Mouse (Mus musculus): ENCODE results near the gene Ndufv1. TPM values are rescaled to one million over a fixed set of nuclear protein-coding genes. Genes with fewer than 3 reads are reported as not detected.
A peak's percentile ranks its signal among the peaks of the same experiment; 100 is the strongest.

The Ndufv1 gene
- polyA plus RNA-seq, 1 experiment from 2014 or later = 618 TPM

DNA sequence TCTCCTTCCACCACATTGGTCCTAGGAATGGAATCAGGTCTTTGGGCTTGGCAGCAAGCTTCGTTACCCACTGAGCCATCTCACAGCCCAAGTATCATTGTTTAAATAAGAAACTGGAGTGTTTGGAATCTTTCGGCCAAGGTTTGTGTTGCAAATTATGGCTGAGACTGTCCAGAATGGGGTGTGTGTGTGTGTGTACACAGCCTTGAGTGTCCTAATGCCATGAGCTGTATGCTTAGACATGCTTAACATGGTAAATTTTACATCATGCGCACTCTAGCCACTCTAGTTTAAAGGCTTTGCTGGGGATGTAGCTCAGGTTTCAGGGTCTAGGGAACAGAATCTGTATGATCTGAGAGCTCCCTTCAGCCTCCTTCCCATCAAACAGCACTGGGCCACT, 17.1 kb downstream of the Ndufv1 start:
- H3K27me3 ChIP-seq (ENCODE audit: control insufficient read depth, insufficient read depth, low read length) = peaks cover 5% of the 10 kb centered on the region; the same call in 1 of the 2 replicates
- no peak overlapping the region for H3K4me2 ChIP-seq (ENCODE audit: low read depth, low read length)
- no peaks in the 10 kb centered on the region for H3K9me3 ChIP-seq (replicated peaks; ENCODE audit: control insufficient read depth, low read length)
- no peak for ATAC-seq (replicated peaks; ENCODE audit: extremely low read depth, insufficient read depth, low FRiP score)
- H3K4me1 ChIP-seq (ENCODE audit: control insufficient read depth, insufficient read depth, low read length) = peaks cover 5% of the 10 kb centered on the region
- 82% methylated on average over 3 of the region's 3 CpGs for WGBS
- no peak overlapping the region for H3K4me3 ChIP-seq (ENCODE audit: low read length)
- H3K9ac ChIP-seq (ENCODE audit: low read length) = no peak overlapping the region
- no peak overlapping the region for H3K27ac ChIP-seq (ENCODE audit: low read length)
- no peaks in the 10 kb centered on the region for H3K36me3 ChIP-seq (ENCODE audit: control insufficient read depth, insufficient read depth)

DNA sequence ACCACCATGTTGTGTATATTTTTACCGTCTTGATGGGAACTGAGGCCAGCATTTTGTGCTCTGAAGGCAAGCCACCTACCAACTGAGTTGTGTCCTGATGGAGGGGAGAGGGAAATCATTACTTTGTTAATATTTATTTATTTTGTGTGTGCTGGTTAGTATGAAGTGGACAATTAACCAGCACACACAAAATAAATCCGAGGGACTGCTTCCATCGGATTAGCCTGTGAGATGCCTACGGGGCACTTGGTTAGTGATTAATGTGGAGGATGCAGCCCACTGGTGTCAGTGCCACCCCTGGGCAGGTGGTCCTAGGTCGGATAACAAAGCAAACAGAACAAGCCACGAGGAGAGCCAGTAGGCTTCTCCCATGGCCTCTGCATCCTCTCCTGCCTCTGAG, 17.7 kb downstream of the Ndufv1 start:
- Histone ChIP-seq H3K27me3 (ENCODE audit: control insufficient read depth, insufficient read depth, low read length) (peaks cover 5% of the 10 kb centered on the region; the same call in 1 of the 2 replicates), H3K4me3 (ENCODE audit: low read length) (no peak overlapping the region), H3K27ac (ENCODE audit: low read length) (no peak overlapping the region), H3K9ac (ENCODE audit: low read length) (no peak overlapping the region), H3K36me3 (ENCODE audit: control insufficient read depth, insufficient read depth) (no peaks in the 10 kb centered on the region), H3K4me1 (ENCODE audit: control insufficient read depth, insufficient read depth, low read length) (peaks cover 5% of the 10 kb centered on the region), H3K9me3 (replicated peaks; ENCODE audit: control insufficient read depth, low read length) (no peaks in the 10 kb centered on the region), H3K4me2 (ENCODE audit: low read depth, low read length) (no peak overlapping the region)
- 74% methylated on average over 6 of the region's 6 CpGs for WGBS
- no peak for ATAC-seq (replicated peaks; ENCODE audit: extremely low read depth, insufficient read depth, low FRiP score)

DNA sequence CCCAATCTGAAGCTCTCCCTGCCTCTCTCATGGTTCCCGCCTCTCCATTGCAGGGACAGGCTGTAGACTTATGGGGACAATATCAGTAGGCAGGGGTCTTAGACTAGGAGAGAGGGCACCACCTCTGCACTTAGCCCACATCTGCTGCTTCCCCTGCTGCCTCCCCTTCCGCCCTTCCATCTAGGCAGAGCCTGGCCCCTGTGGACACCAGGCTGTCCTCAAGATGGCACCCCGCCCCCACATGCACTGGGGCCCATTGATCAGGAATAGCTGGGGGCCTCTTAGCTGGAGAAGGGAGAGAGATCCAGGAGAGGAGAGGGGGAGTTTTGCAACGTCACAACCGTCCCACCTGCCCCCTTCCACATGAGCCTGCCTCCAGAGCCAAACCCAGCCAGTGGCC, 20.2 kb downstream of the Ndufv1 start, which contains the start of gene Tbx10:
Gene Tbx10 (plus strand): TSS at position 337 of the 400 bp plus-strand sequence.
- no peak within 1 kb of the TSS for H3K9ac ChIP-seq (ENCODE audit: low read length)
- peaks cover 5% of the 10 kb centered on the region; the same call in 1 of the 2 replicates for H3K27me3 ChIP-seq (ENCODE audit: control insufficient read depth, insufficient read depth, low read length)
- H3K4me1 ChIP-seq (ENCODE audit: control insufficient read depth, insufficient read depth, low read length) = no peaks in the 10 kb centered on the region
- H3K36me3 ChIP-seq (ENCODE audit: control insufficient read depth, insufficient read depth) = 0 out of 2 replicates have a peak, but pooled peaks cover 4% of the 10 kb centered on the region
- no peak within 1 kb of the TSS for H3K4me2 ChIP-seq (ENCODE audit: low read depth, low read length)
- H3K4me3 ChIP-seq (ENCODE audit: low read length) = no peak within 1 kb of the TSS
- WGBS = 58% methylated on average over 5 of the region's 5 CpGs
- no peak for ATAC-seq (replicated peaks; ENCODE audit: extremely low read depth, insufficient read depth, low FRiP score)
- H3K9me3 ChIP-seq (replicated peaks; ENCODE audit: control insufficient read depth, low read length) = no peaks in the 10 kb centered on the region
- no peak within 1 kb of the TSS for H3K27ac ChIP-seq (ENCODE audit: low read length)

DNA sequence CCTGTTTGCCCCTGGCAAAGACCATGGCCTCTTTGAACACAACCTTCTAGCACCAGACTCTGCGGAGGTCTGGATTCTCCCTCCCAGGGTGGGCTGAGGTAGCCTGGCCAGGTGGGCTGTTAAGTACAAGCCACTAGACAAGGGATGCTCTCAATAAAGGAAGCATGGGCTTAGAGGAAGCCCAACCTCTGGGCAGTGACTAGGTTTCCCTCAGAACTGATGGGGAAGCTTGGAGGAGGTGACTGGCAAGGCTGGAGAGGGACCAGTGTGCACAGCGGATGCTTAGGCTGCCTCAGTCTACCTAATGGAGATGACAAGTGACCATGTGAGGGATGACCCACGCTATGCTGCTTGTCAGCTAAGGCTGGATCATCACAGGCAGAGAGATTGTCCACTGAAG, 20.6 kb downstream of the Ndufv1 start:
- Histone ChIP-seq H3K9ac (ENCODE audit: low read length) (no peak overlapping the region), H3K4me3 (ENCODE audit: low read length) (no peak overlapping the region), H3K4me1 (ENCODE audit: control insufficient read depth, insufficient read depth, low read length) (peaks cover 2% of the 10 kb centered on the region), H3K4me2 (ENCODE audit: low read depth, low read length) (no peak overlapping the region), H3K9me3 (replicated peaks; ENCODE audit: control insufficient read depth, low read length) (no peaks in the 10 kb centered on the region), H3K27ac (ENCODE audit: low read length) (no peak overlapping the region), H3K36me3 (ENCODE audit: control insufficient read depth, insufficient read depth) (0 out of 2 replicates have a peak, but pooled peaks cover 4% of the 10 kb centered on the region), H3K27me3 (ENCODE audit: control insufficient read depth, insufficient read depth, low read length) (peaks cover 5% of the 10 kb centered on the region; the same call in 1 of the 2 replicates)
- WGBS = 86% methylated on average over 3 of the region's 3 CpGs
- no peak for ATAC-seq (replicated peaks; ENCODE audit: extremely low read depth, insufficient read depth, low FRiP score)

DNA sequence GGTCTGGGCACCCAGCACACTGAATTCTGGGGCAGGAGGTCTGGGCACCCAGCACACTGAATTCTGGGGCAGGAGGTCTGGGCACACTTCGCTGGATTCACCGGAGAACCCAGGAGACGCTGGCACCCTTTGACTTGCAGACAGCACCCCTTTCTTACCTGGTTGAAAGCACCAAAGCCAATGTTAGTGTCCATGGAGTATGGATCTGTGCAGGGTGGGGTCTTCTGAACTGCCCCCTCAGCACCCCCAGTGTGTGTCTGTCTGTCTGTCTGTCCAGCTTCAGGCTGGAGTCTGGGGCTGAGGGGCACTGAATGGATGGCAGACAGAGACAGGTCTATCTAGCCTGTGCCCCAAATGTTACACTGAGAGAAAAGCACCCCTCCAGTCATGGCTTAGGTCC, 21.0 kb downstream of the Ndufv1 start:
- Histone ChIP-seq H3K9me3 (replicated peaks; ENCODE audit: control insufficient read depth, low read length) (no peaks in the 10 kb centered on the region), H3K4me1 (ENCODE audit: control insufficient read depth, insufficient read depth, low read length) (peaks cover 6% of the 10 kb centered on the region), H3K27ac (ENCODE audit: low read length) (no peak overlapping the region), H3K36me3 (ENCODE audit: control insufficient read depth, insufficient read depth) (0 out of 2 replicates have a peak, but pooled peaks cover 4% of the 10 kb centered on the region), H3K9ac (ENCODE audit: low read length) (no peak overlapping the region), H3K27me3 (ENCODE audit: control insufficient read depth, insufficient read depth, low read length) (peaks cover 5% of the 10 kb centered on the region; the same call in 1 of the 2 replicates), H3K4me3 (ENCODE audit: low read length) (no peak overlapping the region), H3K4me2 (ENCODE audit: low read depth, low read length) (no peak overlapping the region)
- ATAC-seq (replicated peaks; ENCODE audit: extremely low read depth, insufficient read depth, low FRiP score) = no peak
- 92% methylated on average over 3 of the region's 3 CpGs for WGBS

DNA sequence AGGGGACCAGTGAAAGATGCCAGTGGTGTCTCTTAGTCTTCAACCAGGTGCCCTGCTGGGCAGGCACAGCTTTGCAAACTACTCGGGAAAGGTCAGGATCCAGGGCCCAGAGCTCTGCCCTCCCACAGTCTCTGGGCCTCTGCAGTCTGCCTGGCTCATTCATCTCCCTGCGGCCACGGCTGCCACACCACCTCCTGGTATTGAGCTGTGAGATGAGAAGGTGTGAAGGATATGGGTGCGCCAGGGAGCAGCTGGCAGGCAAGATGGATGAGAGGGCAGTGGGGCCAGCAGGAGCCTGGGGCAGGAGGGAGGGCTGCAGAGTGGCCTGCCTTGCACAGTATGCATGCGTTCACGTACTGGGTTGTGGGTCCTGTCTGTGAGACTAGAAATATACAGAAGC, 21.8 kb downstream of the Ndufv1 start:
- Histone ChIP-seq H3K4me3 (ENCODE audit: low read length) (no peak overlapping the region), H3K9ac (ENCODE audit: low read length) (no peak overlapping the region), H3K36me3 (ENCODE audit: control insufficient read depth, insufficient read depth) (0 out of 2 replicates have a peak, but pooled peaks cover 4% of the 10 kb centered on the region), H3K9me3 (replicated peaks; ENCODE audit: control insufficient read depth, low read length) (no peaks in the 10 kb centered on the region), H3K27me3 (ENCODE audit: control insufficient read depth, insufficient read depth, low read length) (peaks cover 5% of the 10 kb centered on the region; the same call in 1 of the 2 replicates), H3K4me2 (ENCODE audit: low read depth, low read length) (no peak overlapping the region), H3K27ac (ENCODE audit: low read length) (no peak overlapping the region), H3K4me1 (ENCODE audit: control insufficient read depth, insufficient read depth, low read length) (peaks cover 12% of the 10 kb centered on the region)
- WGBS = 44% methylated on average over 6 of the region's 6 CpGs
- ATAC-seq (replicated peaks; ENCODE audit: extremely low read depth, insufficient read depth, low FRiP score) = no peak

DNA sequence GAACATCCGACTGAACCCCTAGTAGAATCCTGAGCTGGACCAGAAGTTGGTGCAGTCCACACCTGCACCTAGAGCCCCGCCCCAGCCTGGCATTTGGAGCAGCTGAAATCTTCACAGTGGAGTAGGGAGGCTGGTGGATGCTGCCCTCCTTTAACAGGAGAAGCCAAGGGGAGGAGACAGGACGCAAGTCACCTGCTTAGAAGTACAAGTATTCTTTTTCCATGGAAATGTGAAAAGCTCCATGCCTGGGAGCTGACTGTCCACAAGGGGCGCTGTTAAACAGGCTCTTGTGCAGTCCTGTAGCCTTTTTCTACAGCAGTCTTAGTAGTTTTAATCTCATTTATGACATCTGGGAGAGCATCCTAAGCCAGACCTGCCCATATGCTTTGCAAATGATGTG, 23.9 kb downstream of the Ndufv1 start:
- Histone ChIP-seq H3K27ac (ENCODE audit: low read length) (no peak overlapping the region), H3K36me3 (ENCODE audit: control insufficient read depth, insufficient read depth) (0 out of 2 replicates have a peak, but pooled peaks cover 4% of the 10 kb centered on the region), H3K4me1 (ENCODE audit: control insufficient read depth, insufficient read depth, low read length) (peaks cover 22% of the 10 kb centered on the region), H3K4me3 (ENCODE audit: low read length) (no peak overlapping the region), H3K9ac (ENCODE audit: low read length) (no peak overlapping the region), H3K27me3 (ENCODE audit: control insufficient read depth, insufficient read depth, low read length) (peaks cover 5% of the 10 kb centered on the region; the same call in 1 of the 2 replicates), H3K4me2 (ENCODE audit: low read depth, low read length) (no peak overlapping the region), H3K9me3 (replicated peaks; ENCODE audit: control insufficient read depth, low read length) (no peaks in the 10 kb centered on the region)
- no peak for ATAC-seq (replicated peaks; ENCODE audit: extremely low read depth, insufficient read depth, low FRiP score)
- 92% methylated on average over 4 of the region's 4 CpGs for WGBS

DNA sequence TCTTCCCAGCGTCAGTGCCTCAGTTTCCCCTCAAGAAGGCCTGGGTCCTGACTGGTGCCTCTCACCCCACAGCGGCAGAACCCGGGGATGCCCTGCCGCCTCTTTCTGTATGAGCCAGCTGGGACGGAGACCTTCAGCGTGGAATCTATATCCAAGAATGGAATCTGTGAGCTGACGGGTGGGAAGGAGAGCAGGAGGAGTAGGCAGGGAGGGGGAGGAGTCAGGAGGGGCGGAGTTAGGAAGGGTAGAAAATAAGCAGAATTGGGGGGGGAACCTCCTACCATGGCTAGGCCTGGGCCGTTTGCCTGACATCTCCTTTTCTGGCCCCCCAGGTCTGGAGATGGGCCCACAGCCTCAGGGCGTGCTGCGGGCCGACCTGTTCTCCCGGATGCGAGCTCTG, 24.5 kb downstream of the Ndufv1 start:
- H3K27me3 ChIP-seq (ENCODE audit: control insufficient read depth, insufficient read depth, low read length) = peaks cover 5% of the 10 kb centered on the region; the same call in 1 of the 2 replicates
- WGBS = 84% methylated on average over 14 of the region's 14 CpGs
- H3K4me3 ChIP-seq (ENCODE audit: low read length) = no peak overlapping the region
- H3K9me3 ChIP-seq (replicated peaks; ENCODE audit: control insufficient read depth, low read length) = no peaks in the 10 kb centered on the region
- no peak overlapping the region for H3K4me2 ChIP-seq (ENCODE audit: low read depth, low read length)
- H3K36me3 ChIP-seq (ENCODE audit: control insufficient read depth, insufficient read depth) = 0 out of 2 replicates have a peak, but pooled peaks cover 4% of the 10 kb centered on the region
- peaks cover 22% of the 10 kb centered on the region for H3K4me1 ChIP-seq (ENCODE audit: control insufficient read depth, insufficient read depth, low read length)
- no peak overlapping the region for H3K27ac ChIP-seq (ENCODE audit: low read length)
- ATAC-seq (replicated peaks; ENCODE audit: extremely low read depth, insufficient read depth, low FRiP score) = no peak
- no peak overlapping the region for H3K9ac ChIP-seq (ENCODE audit: low read length)

DNA sequence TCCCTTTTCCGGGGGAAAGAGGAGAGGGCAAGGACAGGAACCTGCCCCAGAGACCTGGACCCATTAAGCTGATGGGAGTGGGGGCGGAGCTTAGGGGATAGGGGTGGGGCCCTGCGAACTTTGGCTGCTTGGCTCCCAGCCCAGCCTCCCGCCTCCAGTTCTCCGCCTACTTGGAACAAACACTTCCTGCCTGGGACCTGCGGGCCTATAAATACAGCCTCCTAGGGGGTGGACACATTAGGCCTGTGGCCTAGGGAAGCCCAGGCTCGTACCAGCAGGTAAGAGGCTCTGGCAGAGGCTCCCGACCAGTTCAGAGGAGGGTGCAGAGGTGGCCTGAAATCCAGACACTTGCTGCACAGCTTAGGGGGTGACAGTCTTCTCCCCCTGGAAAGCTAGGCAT, 26.3 kb downstream of the Ndufv1 start, which contains the start of gene Acy3:
Gene Acy3 (plus strand): TSS at position 237 of the 400 bp plus-strand sequence.
- H3K4me2 ChIP-seq (ENCODE audit: low read depth, low read length) = peak within 1 kb of the TSS; percentile 41
- peak within 1 kb of the TSS; percentile 62 for H3K9ac ChIP-seq (ENCODE audit: low read length)
- peak within 1 kb of the TSS; percentile 82 for H3K27ac ChIP-seq (ENCODE audit: low read length)
- ATAC-seq (replicated peaks; ENCODE audit: extremely low read depth, insufficient read depth, low FRiP score) = peak; percentile 74
- H3K4me3 ChIP-seq (ENCODE audit: low read length) = no peak within 1 kb of the TSS
- H3K27me3 ChIP-seq (ENCODE audit: control insufficient read depth, insufficient read depth, low read length) = no peaks in the 10 kb centered on the region
- H3K36me3 ChIP-seq (ENCODE audit: control insufficient read depth, insufficient read depth) = 0 out of 2 replicates have a peak, but pooled peaks cover 4% of the 10 kb centered on the region
- no peaks in the 10 kb centered on the region for H3K9me3 ChIP-seq (replicated peaks; ENCODE audit: control insufficient read depth, low read length)
- peaks cover 22% of the 10 kb centered on the region for H3K4me1 ChIP-seq (ENCODE audit: control insufficient read depth, insufficient read depth, low read length)
- 9% methylated on average over 8 of the region's 8 CpGs for WGBS
